Mouse (Mus musculus) forebrain, embryonic 13.5 days (tissue): ENCODE measurements around the gene Rab1a. TPM values are rescaled to one million over a fixed set of nuclear protein-coding genes. Genes with fewer than 3 reads are reported as not detected.
A peak's percentile ranks its signal among the peaks of the same experiment; 100 is the strongest.
"Not testable (repeated sequence)": the region's sequence is repeated elsewhere in the genome, so short reads cannot be mapped to it uniquely, and the experiment has no call there.

Experiments
- ATAC-seq: fragments of 200-750 bp; cut with Nextera tagmentation; 2 replicates; pipeline ENCODE4 v1.8.0; 2017
- H3K27ac ChIP-seq: fragments of 300-500 bp; sonication (generic); 2 replicates; pipeline ENCODE4 v1.5.1; 2015; ENCODE audit warnings: inconsistent platforms, mild to moderate bottlenecking, moderate library complexity
- H3K27me3 ChIP-seq: fragments of 300-500 bp; sonication (generic); 2 replicates; pipeline ENCODE4 v1.6.1; 2015; ENCODE audit warnings: mild to moderate bottlenecking, inconsistent platforms
- H3K36me3 ChIP-seq: fragments of 300-500 bp; sonication (generic); 2 replicates; pipeline ENCODE4 v1.6.1; 2015; ENCODE audit warnings: mild to moderate bottlenecking, inconsistent platforms; ENCODE audit not compliant: poor library complexity, severe bottlenecking
- H3K4me1 ChIP-seq: fragments of 300-500 bp; sonication (generic); 2 replicates; pipeline ENCODE4 v1.6.1; 2015; ENCODE audit warnings: inconsistent platforms
- H3K4me2 ChIP-seq: fragments of 300-500 bp; sonication (generic); 2 replicates; pipeline ENCODE4 v1.6.1; 2015; ENCODE audit warnings: inconsistent platforms, mild to moderate bottlenecking, moderate library complexity
- H3K4me3 ChIP-seq: fragments of 300-500 bp; sonication (generic); 2 replicates; pipeline ENCODE4 v1.5.1; 2015; ENCODE audit warnings: mild to moderate bottlenecking, inconsistent platforms
- H3K9ac ChIP-seq: fragments of 300-500 bp; sonication (generic); 2 replicates; pipeline ENCODE4 v1.6.1; 2015; ENCODE audit warnings: mild to moderate bottlenecking, inconsistent platforms
- H3K9me3 ChIP-seq: fragments of 300-500 bp; sonication (generic); replicated peaks from 2 replicates; pipeline ENCODE4 v1.6.1; 2016; ENCODE audit warnings: inconsistent platforms
- WGBS: fragments of 180-500 bp; shearing (Covaris S2); methylation state at CpG from one replicate; pipeline ENCODE4 v1.1.7; 2015; 5-methylcytosine and 5-hydroxymethylcytosine counted together
- polyA plus RNA-seq: library from polyadenylated mRNA; unstranded; fragments of >200 nt; fragmentation: Nextera tagmentation; extraction: Ambion mirVana; gene quantifications from 2 replicates; pipeline ENCODE4 v1.2.1, GENCODE M21; 2015

Gene Rab1a
- polyA plus RNA-seq: 275 and 300 TPM in 2 replicates

DNA sequence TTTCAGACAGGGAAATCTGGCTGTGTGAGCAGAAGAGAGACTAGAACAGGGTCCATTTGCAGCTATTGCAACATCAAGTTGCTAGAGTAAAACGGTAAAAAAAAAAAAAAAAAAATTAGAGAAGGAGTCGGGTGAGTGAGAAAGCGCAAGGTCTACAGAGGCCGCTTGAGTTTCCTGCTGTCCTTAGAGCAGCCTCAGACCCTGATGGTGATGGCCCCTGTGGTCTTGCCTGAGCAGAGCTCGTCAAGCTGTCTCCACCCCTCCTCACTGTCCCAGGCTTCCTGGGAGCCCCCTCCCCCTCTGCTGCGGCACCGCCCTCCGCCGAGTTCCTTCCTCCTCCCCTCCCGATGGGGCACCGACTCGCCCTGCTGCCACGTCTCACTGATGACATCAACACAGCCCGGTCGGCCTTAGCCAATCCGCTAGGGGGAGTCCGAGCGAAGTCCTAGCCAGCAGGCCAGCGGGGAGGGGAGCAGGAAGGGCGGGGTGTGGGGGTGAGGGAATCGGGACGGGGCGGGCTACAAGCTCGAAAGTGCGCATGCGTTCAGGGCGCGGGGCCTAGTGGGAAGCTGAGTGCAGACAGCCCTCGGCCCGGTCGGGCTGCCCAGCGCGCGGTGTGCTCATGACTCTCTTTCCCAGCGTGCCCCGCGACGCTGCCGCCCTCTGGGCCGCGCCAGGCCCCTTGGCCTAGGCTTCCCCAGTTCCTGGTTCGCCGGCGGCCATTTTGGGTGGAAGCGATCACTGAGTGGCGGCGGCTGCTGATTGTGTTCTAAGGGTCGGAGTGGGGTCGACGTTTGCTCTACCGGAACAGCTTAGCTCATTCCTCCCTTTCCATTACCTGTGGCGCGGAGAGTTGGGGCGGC is at the start of gene Rab1a:
Gene Rab1a (plus strand): TSS at position 720 of the 863 bp plus-strand sequence.
- H3K4me1 ChIP-seq: peaks cover 35% of the 10 kb centered on the region
- under 1% methylated on average over 50 of the region's 54 CpGs for WGBS
- H3K4me2 ChIP-seq: peak within 1 kb of the TSS; percentile 65
- H3K4me3 ChIP-seq: peak within 1 kb of the TSS; percentile 100
- H3K36me3 ChIP-seq: peaks cover 4% of the 10 kb centered on the region; the same call in 1 of the 2 replicates
- ATAC-seq: peak; percentile 99
- H3K9me3 ChIP-seq: no peaks in the 10 kb centered on the region
- H3K27me3 ChIP-seq: no peaks in the 10 kb centered on the region
- peak within 1 kb of the TSS; percentile 96 for H3K27ac ChIP-seq
- H3K9ac ChIP-seq: peak within 1 kb of the TSS; percentile 98

DNA sequence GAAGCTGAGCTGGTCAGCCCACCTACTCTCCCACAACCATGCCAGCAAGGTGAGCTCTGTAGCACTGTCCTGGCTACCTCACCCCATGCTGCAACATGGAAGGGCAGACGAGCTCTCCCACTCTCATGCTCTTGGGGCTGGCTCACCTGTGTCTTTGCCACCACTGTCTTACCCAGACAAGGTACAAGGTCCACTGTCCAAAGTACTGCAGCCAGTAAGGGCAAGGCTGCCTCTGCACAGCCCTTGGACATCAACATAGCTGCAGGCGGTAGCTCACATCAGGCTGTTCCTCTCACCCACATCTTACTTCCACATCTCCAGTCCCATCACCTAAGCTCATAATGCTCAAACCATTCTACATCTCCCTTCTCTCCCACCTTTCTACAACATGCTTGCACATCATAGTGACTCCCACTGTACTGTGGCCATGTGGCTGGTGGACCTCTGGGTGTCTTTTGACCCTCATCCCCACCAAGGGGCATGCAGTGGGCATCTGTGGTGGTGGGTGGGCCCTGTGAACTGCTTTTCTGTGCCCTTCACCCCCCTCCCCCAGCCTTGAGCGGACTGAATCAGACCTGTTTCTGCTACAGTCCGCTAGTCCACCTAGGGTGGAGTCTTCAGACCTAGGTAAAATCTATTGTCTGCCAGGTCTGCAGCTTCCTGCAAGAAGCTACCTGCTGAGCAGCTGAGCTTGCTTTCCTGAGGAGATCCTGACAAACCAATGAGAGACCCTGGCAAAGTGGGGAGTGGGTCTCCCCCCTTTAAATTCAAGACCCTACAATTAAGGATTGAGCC is 48.9 kb upstream of the Rab1a start:
- 83% methylated on average over 4 of the region's 4 CpGs for WGBS
- Histone ChIP-seq H3K4me1 (no peaks in the 10 kb centered on the region), H3K27ac (no peak overlapping the region), H3K27me3 (no peaks in the 10 kb centered on the region), H3K4me2 (no peak overlapping the region), H3K9ac (no peak overlapping the region), H3K36me3 (no peaks in the 10 kb centered on the region), H3K9me3 (no peaks in the 10 kb centered on the region), H3K4me3 (no peak overlapping the region)
- no peak for ATAC-seq

DNA sequence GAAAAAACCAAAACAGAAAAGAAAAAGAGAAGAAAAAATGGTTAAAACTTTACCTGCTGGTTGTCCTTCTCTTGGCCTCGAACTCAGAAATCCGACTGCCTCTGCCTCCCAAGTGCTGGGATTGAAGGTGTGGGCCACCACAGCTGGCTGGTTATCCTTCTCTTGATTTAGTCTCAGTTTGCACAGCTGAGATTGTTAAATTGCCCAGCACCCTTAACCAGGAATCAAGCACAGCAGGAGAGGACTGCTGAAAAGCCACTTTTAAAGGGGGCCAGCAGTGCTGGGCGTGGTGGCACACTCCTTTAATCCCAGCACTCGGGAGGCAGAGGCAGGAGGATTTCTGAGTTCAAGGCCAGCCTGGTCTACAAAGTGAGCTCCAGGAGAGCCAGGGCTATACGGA is 47.7 kb upstream of the Rab1a start:
- H3K4me1 ChIP-seq, H3K27ac ChIP-seq, ATAC-seq, H3K9ac ChIP-seq, H3K4me2 ChIP-seq, H3K27me3 ChIP-seq, H3K4me3 ChIP-seq, H3K9me3 ChIP-seq, H3K36me3 ChIP-seq: not testable (repeated sequence)
- 85% methylated on average over 5 of the region's 5 CpGs for WGBS

DNA sequence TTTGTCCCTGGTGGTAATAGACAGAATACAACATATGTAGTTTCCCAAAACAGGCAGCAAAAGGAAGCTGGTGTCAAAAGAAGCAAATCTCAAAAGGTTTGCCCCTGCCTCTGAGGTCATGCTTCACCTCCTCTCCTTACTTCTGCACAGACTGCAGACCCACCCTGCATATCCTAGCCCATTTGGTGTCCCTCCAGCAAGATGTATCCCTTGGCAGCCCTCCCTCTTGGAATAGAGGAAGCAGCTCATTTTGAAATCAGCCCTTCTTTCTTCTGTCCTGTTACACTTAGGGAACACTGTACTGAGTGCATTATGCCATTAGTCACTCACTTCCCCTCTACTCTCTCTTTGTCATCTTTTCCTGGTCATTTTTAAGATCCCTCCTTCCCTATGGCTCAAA is 42.4 kb upstream of the Rab1a start:
- Histone ChIP-seq H3K9me3 (no peaks in the 10 kb centered on the region), H3K27ac (no peak overlapping the region), H3K36me3 (no peaks in the 10 kb centered on the region), H3K4me1 (no peaks in the 10 kb centered on the region), H3K9ac (no peak overlapping the region), H3K4me2 (no peak overlapping the region), H3K4me3 (no peak overlapping the region), H3K27me3 (no peaks in the 10 kb centered on the region)
- ATAC-seq: no peak

DNA sequence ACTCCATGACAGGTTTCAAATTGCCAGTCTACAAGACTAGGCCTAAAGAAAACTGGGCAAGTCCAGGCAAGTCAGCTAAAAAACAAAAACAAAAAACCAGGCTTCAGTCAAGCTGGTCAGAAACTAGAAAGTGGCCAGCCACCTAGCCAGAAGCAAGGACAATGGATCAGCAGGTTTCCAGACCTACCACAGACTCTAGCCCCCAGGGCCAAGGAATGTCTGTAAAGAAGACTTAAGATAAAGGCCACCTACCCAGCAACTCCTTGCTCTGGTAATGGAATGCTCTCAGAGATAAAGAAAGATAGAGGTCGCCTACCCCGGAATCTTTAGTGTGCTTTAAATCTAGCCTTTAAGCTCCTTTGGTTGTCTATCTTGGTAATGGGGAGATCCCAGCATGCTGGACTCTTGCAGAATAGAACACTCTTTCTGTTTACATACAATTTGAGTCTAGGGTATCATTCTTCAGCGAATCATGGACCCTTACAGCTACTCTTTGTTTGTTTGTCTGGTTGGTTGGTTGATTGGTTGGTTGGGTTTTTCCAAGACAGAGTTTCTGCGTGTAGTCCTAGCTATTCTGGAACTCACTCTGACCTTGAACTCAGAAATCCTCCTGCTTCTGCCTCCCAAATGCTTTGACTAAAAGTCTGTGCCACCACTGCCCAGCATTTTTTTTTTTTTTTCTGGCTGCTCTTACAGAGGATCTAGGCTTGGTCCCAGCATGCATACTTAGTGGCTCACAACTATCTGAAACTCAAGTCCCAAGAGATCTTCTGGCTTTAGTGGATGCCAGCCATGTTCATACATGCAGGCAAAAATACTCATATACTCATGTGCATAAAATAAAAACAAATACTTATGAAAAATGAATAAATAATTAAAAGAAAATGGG is 36.0 kb upstream of the Rab1a start:
- no peak overlapping the region for H3K4me3 ChIP-seq
- WGBS: 39% methylated on average over 4 of the region's 4 CpGs
- no peak overlapping the region for H3K4me2 ChIP-seq
- H3K27me3 ChIP-seq: no peaks in the 10 kb centered on the region
- no peak overlapping the region for H3K27ac ChIP-seq
- ATAC-seq: no peak
- no peaks in the 10 kb centered on the region for H3K36me3 ChIP-seq
- H3K9me3 ChIP-seq: no peaks in the 10 kb centered on the region
- no peaks in the 10 kb centered on the region for H3K4me1 ChIP-seq
- H3K9ac ChIP-seq: no peak overlapping the region

DNA sequence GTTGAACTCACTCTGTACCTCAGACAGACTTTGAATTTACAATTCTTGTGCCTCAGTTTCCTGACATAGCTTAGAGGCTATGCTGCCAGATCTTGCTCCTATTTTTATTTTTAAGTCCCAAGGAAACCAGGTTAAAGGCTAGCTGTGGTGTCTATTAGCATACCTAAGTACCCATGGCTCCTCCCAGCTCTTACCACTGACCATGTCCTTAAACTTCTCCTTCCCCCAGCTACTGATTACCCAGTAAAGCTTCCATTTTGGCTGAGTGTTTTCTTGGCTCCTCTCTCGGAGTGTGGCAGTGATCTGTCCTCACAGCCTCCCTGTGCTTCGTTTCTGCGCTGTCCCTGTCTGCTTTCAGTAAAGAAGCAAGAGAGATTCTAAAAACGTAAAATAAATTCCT is 35.2 kb upstream of the Rab1a start:
- no peaks in the 10 kb centered on the region for H3K36me3 ChIP-seq
- H3K27ac ChIP-seq: no peak overlapping the region
- no peaks in the 10 kb centered on the region for H3K9me3 ChIP-seq
- no peak overlapping the region for H3K4me2 ChIP-seq
- no peak overlapping the region for H3K4me3 ChIP-seq
- H3K4me1 ChIP-seq: no peaks in the 10 kb centered on the region
- H3K27me3 ChIP-seq: no peaks in the 10 kb centered on the region
- ATAC-seq: no peak
- 85% methylated on average over 4 of the region's 4 CpGs for WGBS
- H3K9ac ChIP-seq: no peak overlapping the region

DNA sequence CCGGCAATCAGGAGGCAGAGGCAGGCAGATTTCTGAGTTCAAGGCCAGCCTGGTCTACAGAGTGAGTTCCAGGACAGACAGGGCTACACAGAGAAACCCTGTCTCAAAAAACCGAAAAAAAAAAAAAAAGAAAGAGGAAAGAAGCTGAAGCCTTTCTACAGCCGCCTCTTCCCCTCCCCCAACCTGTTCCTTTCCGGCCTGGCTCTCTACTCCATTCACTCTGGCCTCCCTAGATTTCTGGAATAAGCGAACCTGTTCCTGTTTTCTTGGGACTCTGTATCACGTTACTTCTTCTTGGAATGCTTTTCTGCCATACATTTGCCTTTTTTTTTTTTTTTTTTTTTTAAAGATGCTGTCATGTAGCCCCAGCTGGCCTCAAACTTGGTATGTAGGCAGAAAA is 34.8 kb upstream of the Rab1a start:
- not testable (repeated sequence) for H3K4me3 ChIP-seq, H3K4me2 ChIP-seq, H3K27me3 ChIP-seq, H3K36me3 ChIP-seq, H3K9ac ChIP-seq, H3K9me3 ChIP-seq, H3K27ac ChIP-seq, ATAC-seq, H3K4me1 ChIP-seq
- WGBS: 83% methylated on average over 6 of the region's 6 CpGs

DNA sequence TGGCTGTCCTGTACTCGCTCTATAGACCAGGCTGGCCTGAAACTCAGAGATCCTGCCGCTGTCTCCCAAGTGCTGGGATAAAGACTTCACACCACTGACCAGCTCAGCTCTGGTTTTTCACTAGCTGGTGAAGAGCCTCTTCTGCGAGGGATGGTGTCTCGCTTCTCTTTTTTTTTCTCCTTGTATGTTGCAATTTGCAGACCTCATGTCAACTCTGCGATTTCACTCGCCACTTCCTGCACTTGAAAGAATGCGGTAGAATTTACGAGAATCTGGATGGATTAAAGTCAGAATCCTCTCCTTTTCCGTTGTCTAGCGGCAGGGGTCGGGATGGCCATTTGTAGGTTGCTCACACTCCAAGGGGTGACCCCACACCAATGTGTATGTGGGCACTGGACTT is 32.3 kb upstream of the Rab1a start:
- Histone ChIP-seq H3K4me2 (no peak overlapping the region), H3K4me3 (no peak overlapping the region), H3K9ac (no peak overlapping the region), H3K27me3 (no peaks in the 10 kb centered on the region), H3K36me3 (no peaks in the 10 kb centered on the region), H3K27ac (no peak overlapping the region), H3K4me1 (no peaks in the 10 kb centered on the region), H3K9me3 (no peaks in the 10 kb centered on the region)
- 90% methylated on average over 11 of the region's 11 CpGs for WGBS
- no peak for ATAC-seq

DNA sequence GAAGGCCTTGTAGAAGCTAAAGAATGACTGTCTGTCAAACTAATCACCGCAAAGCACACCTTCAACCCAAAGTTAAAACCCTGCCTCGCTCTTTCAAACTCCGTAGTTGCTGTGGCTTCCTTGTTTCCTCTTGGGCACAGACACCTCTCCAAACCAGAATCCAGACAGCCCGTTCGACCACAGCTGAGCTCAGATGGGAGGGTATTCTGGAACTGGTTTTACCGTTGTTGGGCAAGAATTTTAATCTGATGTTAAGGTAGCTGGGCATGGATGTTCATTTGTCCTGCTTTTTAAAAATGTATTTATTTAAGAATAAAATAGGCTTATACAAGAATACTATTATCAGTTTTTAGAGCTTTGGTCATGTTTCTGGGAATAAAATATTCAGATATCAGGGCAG is 14.0 kb upstream of the Rab1a start:
- Histone ChIP-seq H3K27ac (no peak overlapping the region), H3K9ac (no peak overlapping the region), H3K27me3 (no peaks in the 10 kb centered on the region), H3K4me1 (no peaks in the 10 kb centered on the region), H3K4me2 (no peak overlapping the region), H3K4me3 (no peak overlapping the region), H3K36me3 (no peaks in the 10 kb centered on the region), H3K9me3 (no peaks in the 10 kb centered on the region)
- WGBS: 79% methylated on average over 6 of the region's 6 CpGs
- no peak for ATAC-seq

DNA sequence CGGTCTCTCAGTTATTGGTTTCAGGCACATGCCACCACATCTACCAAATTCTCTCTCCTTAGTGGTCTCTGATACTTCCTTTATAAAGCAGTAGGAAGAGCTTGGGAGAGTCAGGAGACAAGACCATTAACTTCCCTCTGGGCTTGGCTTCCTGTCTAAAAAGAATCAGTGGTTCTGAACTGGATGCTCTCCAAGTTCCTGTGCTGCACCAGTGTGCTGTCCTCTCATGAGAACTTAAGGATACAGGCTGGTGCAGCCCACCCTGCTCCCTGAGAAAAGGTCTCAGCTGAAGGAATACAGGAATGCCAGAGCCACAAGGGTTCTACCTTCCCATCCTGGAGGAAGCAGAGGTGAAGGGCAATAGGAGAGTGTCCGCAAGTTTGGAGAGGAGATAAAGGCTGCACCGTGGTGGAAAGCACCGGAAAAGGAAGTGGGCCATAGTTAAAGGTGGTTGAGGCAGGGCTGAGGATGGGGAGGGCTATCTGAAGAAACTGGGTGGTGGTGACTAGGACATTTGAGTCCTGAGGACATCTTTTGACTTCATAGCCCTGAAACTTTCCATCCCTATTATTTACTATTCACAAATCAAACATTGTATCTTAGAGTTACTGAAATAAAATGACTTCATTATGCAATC is 8.0 kb upstream of the Rab1a start:
- Histone ChIP-seq H3K4me2 (no peak overlapping the region), H3K27ac (no peak overlapping the region), H3K36me3 (no peaks in the 10 kb centered on the region), H3K27me3 (no peaks in the 10 kb centered on the region), H3K4me3 (no peak overlapping the region), H3K4me1 (no peaks in the 10 kb centered on the region), H3K9me3 (no peaks in the 10 kb centered on the region), H3K9ac (no peak overlapping the region)
- no peak for ATAC-seq
- WGBS: 91% methylated on average over 4 of the region's 4 CpGs

DNA sequence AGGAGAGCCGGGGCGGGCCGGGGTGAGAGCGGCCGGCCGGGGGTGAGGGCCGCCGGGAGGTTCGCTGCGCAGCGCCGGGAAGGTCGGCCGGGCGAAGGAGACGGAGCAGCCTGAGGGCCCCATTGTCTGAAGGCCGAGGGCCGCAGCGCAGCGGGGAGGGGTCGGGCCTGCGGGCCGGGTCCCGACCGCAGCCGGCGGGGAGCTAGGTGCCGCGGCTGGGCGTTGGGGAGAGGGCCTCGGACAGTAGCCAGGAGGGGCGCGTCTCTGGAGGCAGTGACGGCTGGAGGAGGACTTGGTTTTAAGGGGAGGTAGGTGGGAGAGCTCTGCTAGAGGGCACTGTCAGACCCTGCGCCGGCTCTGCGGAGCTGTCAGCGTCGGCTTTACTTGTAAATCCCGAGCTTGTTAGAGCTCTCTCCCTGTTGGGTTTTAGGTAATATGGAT is 449 bp downstream of the Rab1a start:
- Histone ChIP-seq H3K9me3 (no peaks in the 10 kb centered on the region), H3K27ac (peak overlapping the region; percentile 96), H3K4me3 (peak overlapping the region; percentile 100), H3K4me2 (peak overlapping the region; percentile 65), H3K27me3 (no peaks in the 10 kb centered on the region), H3K4me1 (peaks cover 43% of the 10 kb centered on the region), H3K9ac (peak overlapping the region; percentile 98), H3K36me3 (peaks cover 4% of the 10 kb centered on the region; the same call in 1 of the 2 replicates)
- no peak; the same call in 1 of the 2 replicates for ATAC-seq
- WGBS: 1% methylated on average over 39 of the region's 40 CpGs
